Mouse (Mus musculus) forebrain, embryonic 16.5 days (tissue): Measurements from ENCODE around the gene Ikzf5. TPM values are rescaled to one million over a fixed set of nuclear protein-coding genes. Genes with fewer than 3 reads are reported as not detected.
A peak's percentile ranks its signal among the peaks of the same experiment; 100 is the strongest.

ENCODE experiments used
- ATAC-seq: fragments of 200-750 bp; cut with Nextera tagmentation; 2 replicates; pipeline ENCODE4 v1.8.0; 2017; ENCODE audit warnings: mild to moderate bottlenecking, moderate library complexity
- H3K27ac ChIP-seq: fragments of 300-500 bp; sonication (generic); 2 replicates; pipeline ENCODE4 v1.5.1; 2014; ENCODE audit warnings: low read length, control low read depth
- H3K27me3 ChIP-seq: fragments of 300-500 bp; sonication (generic); replicated peaks from 2 replicates; pipeline ENCODE4 v1.6.1; 2014; ENCODE audit warnings: low read length; ENCODE audit not compliant: control insufficient read depth, insufficient read depth
- H3K36me3 ChIP-seq: fragments of 300-500 bp; sonication (generic); 2 replicates; pipeline ENCODE4 v1.6.1; 2014; ENCODE audit not compliant: control insufficient read depth, insufficient read depth
- H3K4me1 ChIP-seq: fragments of 300-500 bp; sonication (generic); replicated peaks from 2 replicates; pipeline ENCODE4 v1.6.1; 2014; ENCODE audit warnings: low read length; ENCODE audit not compliant: control insufficient read depth, insufficient read depth
- H3K4me2 ChIP-seq: fragments of 300-500 bp; sonication (generic); 2 replicates; pipeline ENCODE4 v1.6.1; 2014; ENCODE audit warnings: mild to moderate bottlenecking, low read length, control low read depth
- H3K4me3 ChIP-seq: fragments of 300-500 bp; sonication (generic); replicated peaks from 2 replicates; pipeline ENCODE4 v1.5.1; 2014; ENCODE audit warnings: mild to moderate bottlenecking, low read length, control low read depth
- H3K9ac ChIP-seq: fragments of 300-500 bp; sonication (generic); replicated peaks from 2 replicates; pipeline ENCODE4 v1.6.1; 2014; ENCODE audit warnings: low read depth, low read length, control low read depth
- H3K9me3 ChIP-seq: fragments of 300-500 bp; sonication (generic); 2 replicates; pipeline ENCODE4 v1.6.1; 2016; ENCODE audit warnings: low read length; ENCODE audit not compliant: control insufficient read depth
- WGBS: fragments of 180-500 bp; shearing (Covaris S2); extraction: QIAGEN DNeasy Blood & Tissue Kit; methylation state at CpG from one replicate; pipeline ENCODE4 v1.1.7; 2014; 5-methylcytosine and 5-hydroxymethylcytosine counted together
- polyA plus RNA-seq: library from polyadenylated mRNA; unstranded; fragments of >200 nt; fragmentation: Nextera tagmentation; extraction: Ambion mirVana; gene quantifications from 2 replicates; pipeline ENCODE4 v1.2.1, GENCODE M21; 2015

Gene Ikzf5
- polyA plus RNA-seq, 1 experiment from 2014 or later, result 15.2 TPM

DNA sequence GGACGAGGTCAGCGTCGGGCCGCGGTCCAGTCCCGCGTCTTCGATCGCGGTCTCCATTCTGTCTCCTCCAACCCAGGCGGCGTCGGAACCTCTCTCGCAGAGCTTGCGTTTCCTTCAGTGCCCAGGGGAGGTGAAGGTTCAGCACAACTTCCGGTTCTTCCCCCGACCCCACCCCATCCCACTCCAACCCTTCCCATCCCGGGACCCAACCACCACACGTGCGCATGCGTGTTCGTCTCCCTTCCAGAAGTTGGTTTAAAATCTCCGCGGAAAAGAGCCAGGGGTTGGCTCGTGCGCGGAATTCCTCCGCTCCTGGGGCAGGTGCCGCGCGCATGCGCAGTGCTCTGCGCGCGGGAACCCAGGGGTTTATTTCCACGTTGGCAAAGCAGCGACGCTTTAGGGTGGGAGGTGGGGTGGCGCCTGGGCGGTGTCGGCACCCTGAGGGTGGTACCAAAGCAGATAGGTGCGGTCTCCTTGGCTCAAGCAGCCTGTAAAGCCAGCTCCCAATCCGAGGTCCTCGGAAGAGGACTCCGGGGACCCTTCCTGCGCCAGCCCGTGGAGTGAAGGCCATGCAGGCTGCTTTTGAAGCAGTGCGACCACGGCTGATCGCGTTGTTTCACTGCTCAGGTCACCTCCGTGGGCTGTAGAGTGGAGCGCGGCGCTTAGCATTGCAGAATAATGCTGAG, 47.6 kb downstream of the Ikzf5 start, which contains the start of gene 2310057M21Rik:
Gene 2310057M21Rik (minus strand): TSS at position 145 of the 686 bp plus-strand sequence.
- Histone ChIP-seq H3K4me1 (peaks cover 15% of the 10 kb centered on the region), H3K9ac (peak within 1 kb of the TSS; percentile 83), H3K36me3 (peaks cover 2% of the 10 kb centered on the region; the same call in 1 of the 2 replicates), H3K4me2 (peak within 1 kb of the TSS; percentile 89), H3K9me3 (no peaks in the 10 kb centered on the region), H3K4me3 (peak within 1 kb of the TSS; percentile 72), H3K27me3 (no peaks in the 10 kb centered on the region), H3K27ac (peak within 1 kb of the TSS; percentile 78)
- WGBS, result under 1% methylated on average over 55 of the region's 55 CpGs
- ATAC-seq, result peak; percentile 98

DNA sequence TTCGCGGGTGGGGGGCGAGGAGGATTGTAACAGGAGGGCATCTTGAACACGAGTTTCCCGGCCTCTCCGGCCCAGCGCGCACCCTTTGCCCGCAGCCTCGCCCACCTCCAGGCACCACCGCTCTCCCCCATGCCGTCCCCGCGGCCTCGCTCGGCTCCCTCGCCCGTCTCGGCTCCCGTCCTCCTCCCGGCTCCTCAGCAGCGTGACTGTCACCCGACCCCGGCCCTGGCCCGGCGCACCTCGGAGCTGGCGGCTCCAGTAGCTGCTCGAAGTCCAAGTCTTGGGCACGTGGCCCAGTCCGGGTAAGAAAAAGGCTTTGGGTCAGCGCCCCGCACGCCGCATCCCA, 48.1 kb downstream of the Ikzf5 start:
- ATAC-seq, result peak; percentile 82
- peaks cover 4% of the 10 kb centered on the region; the same call in 1 of the 2 replicates for H3K36me3 ChIP-seq
- H3K4me3 ChIP-seq, result peak overlapping the region; percentile 72
- no peaks in the 10 kb centered on the region for H3K27me3 ChIP-seq
- peaks cover 15% of the 10 kb centered on the region for H3K4me1 ChIP-seq
- H3K9me3 ChIP-seq, result no peaks in the 10 kb centered on the region
- H3K27ac ChIP-seq, result peak overlapping the region; percentile 72
- peak overlapping the region; percentile 89 for H3K4me2 ChIP-seq
- WGBS, result under 1% methylated on average over 35 of the region's 35 CpGs
- peak overlapping the region; percentile 83 for H3K9ac ChIP-seq

DNA sequence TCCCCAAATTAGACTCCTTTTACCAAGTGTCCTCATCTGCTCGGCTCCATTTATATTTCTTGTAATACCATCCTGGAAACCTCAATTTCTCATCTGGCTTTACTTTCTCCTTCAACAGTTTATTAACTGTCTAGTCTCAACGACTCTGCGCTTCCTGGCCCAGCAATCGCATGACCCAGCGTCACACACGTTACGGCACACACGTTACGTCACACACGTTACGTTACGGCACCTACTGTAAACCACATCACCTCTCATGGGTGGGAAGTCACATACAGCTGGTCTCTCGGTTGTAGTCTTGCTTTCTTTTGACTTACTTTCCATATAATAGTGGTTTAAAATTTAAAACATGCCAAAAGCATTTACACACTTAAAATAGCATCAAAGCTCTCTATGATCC, 54.2 kb downstream of the Ikzf5 start:
- no peaks in the 10 kb centered on the region for H3K9me3 ChIP-seq
- H3K4me1 ChIP-seq, result 0 out of 2 replicates have a peak, but pooled peaks cover 2% of the 10 kb centered on the region
- H3K9ac ChIP-seq, result no peak overlapping the region
- no peak overlapping the region for H3K4me2 ChIP-seq
- no peak overlapping the region for H3K27ac ChIP-seq
- WGBS, result 94% methylated on average over 13 of the region's 13 CpGs
- no peak for ATAC-seq
- no peak overlapping the region for H3K4me3 ChIP-seq
- peaks cover 19% of the 10 kb centered on the region for H3K36me3 ChIP-seq
- no peaks in the 10 kb centered on the region for H3K27me3 ChIP-seq

DNA sequence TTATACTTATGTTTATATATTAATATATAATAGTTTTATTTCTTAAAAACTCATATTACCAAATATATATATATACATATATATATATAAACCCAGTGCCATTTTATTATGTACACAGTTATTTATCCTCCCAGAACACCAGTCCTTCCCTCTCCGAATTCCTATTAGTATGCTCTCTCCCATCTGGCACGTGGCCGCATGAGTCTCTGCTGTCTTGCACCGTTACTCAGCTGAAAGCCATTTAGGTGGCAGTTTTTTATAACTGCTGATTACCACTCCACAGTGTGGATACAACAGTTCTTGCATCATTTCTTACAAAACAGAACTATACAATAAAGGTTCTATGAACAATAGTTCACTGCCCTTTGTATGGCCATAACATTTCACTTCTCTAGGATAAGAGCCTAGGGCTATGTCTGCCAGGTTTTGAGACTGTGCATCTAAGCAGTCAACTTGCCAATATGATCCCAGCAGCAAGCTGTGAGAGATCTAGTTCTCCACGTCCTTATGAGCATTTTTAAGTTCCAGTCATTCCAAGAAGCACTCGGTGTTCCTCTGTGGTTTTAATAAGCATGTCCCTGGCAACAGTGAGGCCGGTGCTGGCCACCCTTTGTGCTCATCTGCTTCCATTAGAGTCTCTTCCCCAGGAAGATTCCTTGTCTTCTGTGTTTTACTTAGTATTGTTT, 64.3 kb downstream of the Ikzf5 start:
- H3K9ac ChIP-seq, result no peak overlapping the region
- H3K36me3 ChIP-seq, result peaks cover 5% of the 10 kb centered on the region; the same call in 1 of the 2 replicates
- no peaks in the 10 kb centered on the region for H3K9me3 ChIP-seq
- H3K27me3 ChIP-seq, result no peaks in the 10 kb centered on the region
- H3K27ac ChIP-seq, result no peak overlapping the region
- peaks cover 2% of the 10 kb centered on the region; the same call in 1 of the 2 replicates for H3K4me1 ChIP-seq
- WGBS, result 48% methylated on average over 7 of the region's 7 CpGs
- ATAC-seq, result no peak
- no peak overlapping the region for H3K4me2 ChIP-seq
- H3K4me3 ChIP-seq, result no peak overlapping the region

Other genes starting within 250 kb of the Ikzf5 start
- not detected in 2 replicates for gene 5430419D17Rik, start 236.1 kb downstream of the Ikzf5 start, polyA plus RNA-seq
- not detected in 2 replicates for gene Cuzd1, start 88.2 kb downstream of the Ikzf5 start, polyA plus RNA-seq
- not detected in 2 replicates for gene Fam24b, start 81.0 kb downstream of the Ikzf5 start, polyA plus RNA-seq
- gene Fam24a, start 76.7 kb downstream of the Ikzf5 start, polyA plus RNA-seq, result not detected in 2 replicates
- gene 2310057M21Rik, start 47.8 kb downstream of the Ikzf5 start, polyA plus RNA-seq, result 21.2 and 26.1 TPM in 2 replicates
- 35.3 and 38.3 TPM in 2 replicates for gene Pstk, start 39.4 kb downstream of the Ikzf5 start, polyA plus RNA-seq
- 146 and 149 TPM in 2 replicates for gene Acadsb, start 80 bp upstream of the Ikzf5 start, polyA plus RNA-seq
- 0.16 and 0.52 TPM in 2 replicates for gene Hmx3, start 132.3 kb upstream of the Ikzf5 start, polyA plus RNA-seq
- 0.20 and 0.91 TPM in 2 replicates for gene Hmx2, start 138.3 kb upstream of the Ikzf5 start, polyA plus RNA-seq
- 186 and 188 TPM in 2 replicates for gene Bub3, start 149.7 kb upstream of the Ikzf5 start, polyA plus RNA-seq